Mouse (Mus musculus): Measurements from ENCODE around the gene Dynll1. TPM values are rescaled to one million over a fixed set of nuclear protein-coding genes. Genes with fewer than 3 reads are reported as not detected.

Gene Dynll1
- total and polyA plus RNA-seq, 3 experiments, result 45.1 to 347 (median 220) TPM

DNA sequence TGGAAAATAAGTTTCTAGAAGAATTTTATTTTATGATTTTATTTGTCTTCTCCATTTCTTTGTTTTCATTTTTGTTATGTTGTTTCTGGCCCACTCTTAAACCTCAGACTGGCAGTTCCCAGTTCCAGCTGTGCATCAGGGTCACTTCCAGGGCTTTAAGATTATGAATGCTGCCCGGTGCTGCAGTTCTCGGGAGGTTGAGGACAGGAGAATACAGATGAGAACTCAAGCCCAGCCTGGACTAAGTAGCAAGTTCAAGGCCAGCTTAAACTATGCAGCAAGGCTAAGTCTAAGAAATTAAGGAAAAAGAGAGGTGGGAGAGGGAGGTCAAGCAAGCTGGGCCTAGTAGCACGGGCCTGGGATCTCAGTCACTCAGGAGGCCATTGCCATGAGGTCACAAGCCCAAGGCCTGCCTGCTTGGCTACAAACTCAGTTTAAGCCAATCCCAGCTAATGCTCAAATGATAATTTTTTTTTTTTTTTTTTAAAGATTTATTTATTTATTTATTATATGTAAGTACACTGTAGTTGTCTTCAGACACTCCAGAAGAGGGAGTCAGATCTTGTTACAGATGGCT lies 33.2 kb downstream of the Dynll1 start:
- DNase-seq, result peak; percentile 63

DNA sequence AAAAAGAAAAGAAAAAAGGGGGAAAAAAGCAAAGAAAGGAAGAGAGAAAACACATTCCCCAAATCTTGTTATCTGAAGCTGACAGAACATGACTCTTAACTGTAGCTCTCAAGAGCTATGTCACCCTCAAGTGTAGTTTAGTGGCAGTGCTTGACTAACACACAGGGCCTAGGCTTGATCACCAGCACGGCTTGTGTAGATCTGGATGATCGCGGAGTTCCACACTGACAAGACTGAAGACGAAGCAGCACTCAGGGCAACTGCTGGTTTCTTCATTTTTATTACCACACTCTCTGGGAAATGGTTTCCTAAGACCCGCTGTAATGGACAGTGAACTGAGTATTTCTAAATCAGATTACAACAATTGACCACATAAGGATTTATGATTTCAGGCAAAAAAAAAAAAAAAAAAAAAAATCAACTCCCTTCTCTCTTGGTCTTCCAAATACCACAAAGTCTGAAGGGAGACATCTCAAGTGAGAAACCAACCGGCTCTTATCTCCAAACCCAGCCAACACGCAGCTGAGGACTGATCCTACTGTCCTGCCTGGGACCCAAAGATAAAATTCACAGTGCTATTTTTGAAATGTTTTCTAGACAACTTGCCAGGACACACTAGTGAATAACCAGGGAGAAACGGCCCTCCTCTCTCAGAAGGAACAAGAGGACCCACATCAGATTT lies 33.9 kb downstream of the Dynll1 start:
- DNase-seq, result no peak

DNA sequence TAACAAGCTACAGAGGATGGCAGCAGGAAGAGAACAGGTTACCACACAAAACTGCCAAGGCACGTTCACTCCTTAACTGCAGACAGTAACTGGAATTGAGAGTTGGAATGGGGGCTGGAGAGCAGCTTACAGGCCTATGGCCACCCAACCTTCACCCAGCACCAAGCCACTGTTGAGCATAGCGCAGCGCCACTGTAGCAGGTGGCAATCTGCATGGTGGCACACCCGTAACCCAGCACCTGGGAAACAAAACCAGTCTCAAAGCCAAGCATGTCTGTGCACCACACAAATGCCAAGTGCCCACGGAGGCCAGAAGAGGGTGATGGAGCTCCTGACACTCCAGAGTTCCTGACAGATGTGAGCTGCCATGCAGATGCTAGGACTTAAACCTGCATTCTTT lies 34.5 kb downstream of the Dynll1 start:
- no peak for DNase-seq

DNA sequence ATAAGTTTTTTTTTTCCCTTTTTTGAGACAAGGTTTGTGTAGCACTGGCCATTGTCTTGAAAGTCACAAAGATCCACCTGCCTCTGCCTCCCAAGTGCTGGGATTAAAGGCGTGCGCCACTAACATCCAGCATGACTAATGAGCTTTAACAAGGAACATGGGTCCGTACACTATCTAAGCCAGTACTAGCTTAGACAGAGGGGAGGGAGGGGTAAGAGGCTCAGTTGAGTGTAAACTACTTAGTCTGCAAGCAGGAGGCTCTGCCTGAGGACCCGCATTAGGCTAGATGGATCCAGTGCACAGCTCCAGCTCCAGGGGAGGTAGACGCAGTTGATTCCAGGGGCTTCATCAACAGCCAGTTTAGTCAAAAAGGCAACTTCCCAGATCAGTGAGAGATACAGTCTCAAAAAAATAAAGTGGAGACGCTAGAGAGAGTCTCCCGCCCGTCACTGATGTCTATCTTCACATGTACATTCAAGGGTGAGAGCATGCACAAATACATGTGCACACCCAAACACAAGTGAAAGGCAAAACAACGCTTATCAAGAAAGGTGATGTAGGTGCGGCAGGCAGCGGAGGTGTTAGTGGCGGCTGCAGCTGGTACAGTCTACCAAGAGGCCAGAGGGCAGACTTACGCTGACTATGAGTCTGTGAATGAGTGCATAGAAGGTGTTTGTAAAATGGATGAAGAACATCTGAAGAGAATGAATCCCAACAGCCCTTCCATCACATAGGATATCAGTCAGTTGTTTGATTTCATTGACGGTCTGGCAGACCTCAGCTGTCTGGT lies 38.1 kb downstream of the Dynll1 start:
- DNase-seq, result no peak

DNA sequence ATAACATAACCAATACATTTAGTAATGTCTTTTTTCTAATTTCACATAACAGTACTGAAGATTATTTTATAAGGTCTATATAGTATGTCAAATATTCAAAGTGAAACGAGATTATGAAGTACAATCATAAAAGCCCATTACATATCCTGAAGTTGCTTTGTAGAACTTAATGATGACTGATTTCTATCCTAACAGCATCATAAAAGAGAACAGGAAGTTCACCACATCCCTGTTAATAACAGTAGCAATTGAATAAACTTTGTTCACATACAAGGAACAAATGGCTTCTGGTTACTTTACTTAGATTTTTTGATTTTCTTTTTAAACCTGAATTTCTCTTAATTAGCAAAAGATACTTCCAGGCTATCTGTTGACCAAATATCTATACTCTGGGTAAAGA lies 38.9 kb downstream of the Dynll1 start:
- DNase-seq, result no peak

DNA sequence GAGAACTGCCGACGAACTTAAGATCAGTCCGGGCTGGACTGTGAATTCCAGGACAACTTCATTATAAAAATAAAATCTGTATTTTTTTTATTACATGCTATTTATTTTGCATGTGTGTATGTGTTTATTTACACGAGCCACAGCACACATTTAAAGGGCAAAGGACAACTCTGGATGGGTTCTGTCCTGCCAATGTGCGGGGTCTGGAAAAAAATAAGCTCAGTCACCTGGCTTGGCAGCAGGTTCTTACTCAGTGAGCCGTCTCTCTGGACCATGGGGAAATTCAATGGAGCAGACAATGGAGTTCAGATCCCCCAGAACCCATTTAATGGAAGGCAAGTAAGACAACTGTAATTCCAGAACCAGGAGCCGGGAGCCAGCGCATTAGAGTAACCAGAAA lies 39.7 kb downstream of the Dynll1 start:
- DNase-seq, result no peak

DNA sequence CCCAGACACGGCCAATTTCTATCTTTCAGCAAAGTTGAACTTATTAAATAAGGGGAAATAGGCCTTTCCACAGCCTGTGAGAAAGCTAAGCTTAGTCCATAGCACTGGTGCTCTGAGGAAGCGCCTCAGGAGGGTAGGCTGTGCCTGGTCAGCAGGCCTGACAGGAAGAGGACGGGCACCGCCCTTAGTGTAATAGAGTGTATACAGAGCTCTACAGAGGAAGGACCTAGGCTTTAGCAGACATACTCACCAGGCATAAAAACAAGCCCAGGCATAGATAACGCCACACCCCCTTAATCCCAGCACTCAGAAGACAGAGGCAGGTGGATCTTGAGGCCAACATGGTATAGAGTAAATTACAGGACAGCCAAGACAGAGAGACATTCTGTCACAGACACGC lies 40.4 kb downstream of the Dynll1 start:
- no peak for DNase-seq

DNA sequence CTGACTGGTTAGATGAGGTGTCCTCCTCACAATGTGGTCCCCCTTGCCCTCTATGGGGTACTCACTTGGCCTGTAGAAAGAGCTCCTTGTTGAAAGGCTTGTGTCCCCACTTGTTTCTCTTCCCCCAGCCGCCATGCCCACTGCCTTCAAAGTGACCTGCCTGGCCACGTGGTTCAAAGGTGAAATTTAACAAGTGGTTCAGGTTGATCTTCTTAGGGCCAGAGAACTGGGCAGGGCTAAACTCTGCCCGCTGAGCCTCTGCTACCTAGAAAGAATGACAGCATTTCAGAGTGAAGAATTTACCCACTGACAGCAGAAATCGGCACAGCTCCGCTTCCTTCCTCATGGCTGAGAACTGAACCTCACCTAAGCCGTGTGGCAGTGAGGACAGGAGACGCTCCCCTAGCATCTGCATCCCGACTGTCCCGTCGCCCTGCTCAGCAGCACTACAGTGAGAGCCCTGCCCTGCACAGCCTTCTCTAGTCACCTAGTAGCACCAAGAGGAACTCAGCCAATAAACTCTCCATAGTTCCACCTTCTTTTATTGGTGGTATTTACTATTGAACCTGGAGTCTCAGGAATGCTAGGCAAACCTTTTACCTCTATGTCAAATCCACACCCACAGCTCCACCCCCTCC lies 43.8 kb downstream of the Dynll1 start:
- no peak for DNase-seq

DNA sequence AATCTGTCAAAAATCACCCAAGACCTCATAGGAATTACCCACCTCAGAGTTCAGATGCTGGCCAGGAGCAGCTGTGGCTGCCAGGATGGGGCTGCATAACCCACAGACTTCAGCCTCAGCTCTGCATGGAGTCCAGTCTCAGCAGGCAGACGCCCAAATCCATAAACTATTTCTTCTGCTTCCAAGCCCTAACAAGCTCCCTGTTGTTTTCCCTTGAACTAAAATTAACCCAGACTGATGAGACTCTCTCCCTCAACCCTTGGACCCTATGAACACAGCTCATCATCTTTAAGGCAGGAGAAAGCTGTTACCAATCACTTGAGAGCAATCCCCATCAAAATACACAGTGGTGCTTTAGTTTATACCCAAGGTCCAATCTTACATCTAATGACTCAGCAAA lies 45.3 kb downstream of the Dynll1 start:
- DNase-seq, result no peak

Other genes starting within 250 kb of the Dynll1 start
- not detected for gene Gm10401, start 202.7 kb downstream of the Dynll1 start, total RNA-seq (2021)
- gene Gm10401, start 202.7 kb downstream of the Dynll1 start, polyA plus RNA-seq (2012; rRNA removed), result not detected in 2 replicates
- 100 to 1,000 TPM; 181 to 208 TPM for gene Acads, start 181.7 kb downstream of the Dynll1 start, total RNA-seq (2021)
- gene Acads, start 181.7 kb downstream of the Dynll1 start, polyA plus RNA-seq (2012; rRNA removed), result 279 and 310 TPM in 2 replicates
- 10 to 100 TPM; 32.0 to 44.8 TPM for gene Unc119b, start 166.0 kb downstream of the Dynll1 start, total RNA-seq (2021)
- gene Unc119b, start 166.0 kb downstream of the Dynll1 start, polyA plus RNA-seq (2012; rRNA removed), result 37.5 and 39.2 TPM in 2 replicates
- gene Mlec, start 142.8 kb downstream of the Dynll1 start, total RNA-seq (2021), result 100 to 1,000 TPM; 165 to 185 TPM
- gene Mlec, start 142.8 kb downstream of the Dynll1 start, polyA plus RNA-seq (2012; rRNA removed), result 74.7 and 96.9 TPM in 2 replicates
- gene Cabp1, start 106.6 kb downstream of the Dynll1 start, total RNA-seq (2021), result 10 to 100 TPM; 37.7 to 57.1 TPM
- 45.7 and 61.7 TPM in 2 replicates for gene Cabp1, start 106.6 kb downstream of the Dynll1 start, polyA plus RNA-seq (2012; rRNA removed)
- gene Pop5, start 65.2 kb downstream of the Dynll1 start, total RNA-seq (2021), result 10 to 100 TPM; 53.1 to 84.0 TPM
- gene Pop5, start 65.2 kb downstream of the Dynll1 start, polyA plus RNA-seq (2012; rRNA removed), result 194 and 250 TPM in 2 replicates
- gene Rnf10, start 28.1 kb downstream of the Dynll1 start, total RNA-seq (2021), result 100 to 1,000 TPM; 225 to 258 TPM
- 212 and 287 TPM in 2 replicates for gene Rnf10, start 28.1 kb downstream of the Dynll1 start, polyA plus RNA-seq (2012; rRNA removed)
- gene Coq5, start 21.3 kb downstream of the Dynll1 start, total RNA-seq (2021), result 10 to 100 TPM; 52.5 to 68.0 TPM
- gene Coq5, start 21.3 kb downstream of the Dynll1 start, polyA plus RNA-seq (2012; rRNA removed), result 14.6 and 15.7 TPM in 2 replicates
- 10 to 100 TPM; 45.8 to 70.1 TPM for gene Srsf9, start 26.2 kb upstream of the Dynll1 start, total RNA-seq (2021)
- 29.1 and 40.4 TPM in 2 replicates for gene Srsf9, start 26.2 kb upstream of the Dynll1 start, polyA plus RNA-seq (2012; rRNA removed)
- 10 to 100 TPM; 21.1 to 24.0 TPM for gene Gatc, start 40.2 kb upstream of the Dynll1 start, total RNA-seq (2021)
- 12.2 and 15.4 TPM in 2 replicates for gene Gatc, start 40.2 kb upstream of the Dynll1 start, polyA plus RNA-seq (2012; rRNA removed)
- gene Triap1, start 40.2 kb upstream of the Dynll1 start, total RNA-seq (2021), result 10 to 100 TPM; 35.1 to 40.0 TPM
- 7.9 and 8.6 TPM in 2 replicates for gene Triap1, start 40.2 kb upstream of the Dynll1 start, polyA plus RNA-seq (2012; rRNA removed)
- 1,000 to 10,000 TPM; 1,468 to 1,603 TPM for gene Cox6a1, start 48.0 kb upstream of the Dynll1 start, total RNA-seq (2021)
- 4,255 and 4,504 TPM in 2 replicates for gene Cox6a1, start 48.0 kb upstream of the Dynll1 start, polyA plus RNA-seq (2012; rRNA removed)
- gene Msi1, start 128.6 kb upstream of the Dynll1 start, total RNA-seq (2021), result 10 to 100 TPM; 16.3 to 19.1 TPM
- gene Msi1, start 128.6 kb upstream of the Dynll1 start, polyA plus RNA-seq (2012; rRNA removed), result 24.0 and 29.5 TPM in 2 replicates
- not detected for gene Pla2g1b, start 165.3 kb upstream of the Dynll1 start, total RNA-seq (2021)
- 7.6 TPM in 1 of 2 replicates, not detected in the other for gene Pla2g1b, start 165.3 kb upstream of the Dynll1 start, polyA plus RNA-seq (2012; rRNA removed)
- 10 to 100 TPM; 15.1 to 28.0 TPM for gene Sirt4, start 183.7 kb upstream of the Dynll1 start, total RNA-seq (2021)
- 47.4 and 61.7 TPM in 2 replicates for gene Sirt4, start 183.7 kb upstream of the Dynll1 start, polyA plus RNA-seq (2012; rRNA removed)
- gene Pxn, start 205.7 kb upstream of the Dynll1 start, total RNA-seq (2021), result 10 to 100 TPM; 39.4 to 47.2 TPM
- gene Pxn, start 205.7 kb upstream of the Dynll1 start, polyA plus RNA-seq (2012; rRNA removed), result 66.9 and 67.5 TPM in 2 replicates

All from adrenal gland, adult 2 months (tissue).